In genomic region chr2:52556961-52557326, GRCm38 (mm10) we compare ENCODE assay signal across 13 mouse cellular contexts.
DNase-seq lines count a peak whose midpoint lies in the region; ATAC-seq and TF ChIP-seq lines count a peak whose summit lies in the region.
"Had no signal": no experiment of that assay in that cellular context is flagged by ENCODE, and none has a peak within 500 bp of the region (broad histone marks: within the 10 kb centered on the region; RNA-seq: fewer than 3 reads in every experiment).

No protein-coding gene starts in this region.

- H3K4me1 ChIP-seq in hindbrain, embryonic 10.5 days (replicated peaks), result peaks cover 24% of the 10 kb centered on the region
- peaks cover 19% of the 10 kb centered on the region for H3K4me1 ChIP-seq in midbrain, embryonic 10.5 days
- peaks cover 36% of the 10 kb centered on the region for H3K4me1 ChIP-seq in neural tube, embryonic 15.5 days
- H3K4me1 ChIP-seq: intestine, embryonic 15.5 days had no signal

- H3K27me3 ChIP-seq in hindbrain, embryonic 10.5 days (ENCODE audit: insufficient read depth, poor library complexity, severe bottlenecking), result no peaks in the 10 kb centered on the region
- no peaks in the 10 kb centered on the region for H3K27me3 ChIP-seq in midbrain, embryonic 10.5 days (ENCODE audit: low read depth, poor library complexity, severe bottlenecking)
- no peaks in the 10 kb centered on the region for H3K27me3 ChIP-seq in neural tube, embryonic 15.5 days (replicated peaks)
- H3K27me3 ChIP-seq: intestine, embryonic 15.5 days; Patski had no signal

- ATAC-seq in neural tube, embryonic 15.5 days (ENCODE audit: low FRiP score), result no peak
- ATAC-seq: intestine, embryonic 15.5 days; Patski had no signal

- H3K4me2 ChIP-seq in neural tube, embryonic 15.5 days, result peak overlapping the region; percentile 69
- H3K4me2 ChIP-seq: intestine, embryonic 15.5 days had no signal

- peak overlapping the region; percentile 46 for H3K4me3 ChIP-seq in left cerebral cortex, adult 2 months
- peak overlapping the region; percentile 40; the same call in 1 of the 2 replicates for H3K4me3 ChIP-seq in hindbrain, embryonic 10.5 days
- peak overlapping the region; percentile 40; the same call in 1 of the 2 replicates for H3K4me3 ChIP-seq in midbrain, embryonic 10.5 days
- peak overlapping the region; percentile 52 for H3K4me3 ChIP-seq in neural tube, embryonic 15.5 days (replicated peaks)
- H3K4me3 ChIP-seq: erythroblast, embryonic 14.5 days; intestine, embryonic 15.5 days had no signal

- WGBS in hindbrain, embryonic 10.5 days, result 85% methylated on average over 4 of the region's 4 CpGs
- 87% methylated on average over 4 of the region's 4 CpGs for WGBS in midbrain, embryonic 10.5 days
- whole genome bisulfite sequencing in neural tube, embryonic 15.5 days, result 45% methylated on average over 4 of the region's 4 CpGs

- peak overlapping the region; percentile 60 for H3K9ac ChIP-seq in neural tube, embryonic 15.5 days (replicated peaks)
- H3K9ac ChIP-seq: intestine, embryonic 15.5 days had no signal

- intact Hi-C loops in left cerebral cortex, adult 2 months (cut with DNase I), result loop anchor here (5.0 kb wide), 1 partner anchor 60 kb away; no protein-coding TSS in a partner anchor
- intact Hi-C loops in left cerebral cortex, postnatal 25 days (cut with DNase I), result loop anchor here (2.0 kb wide), 1 partner anchor 62 kb away; no protein-coding TSS in a partner anchor

- H3K27ac ChIP-seq in left cerebral cortex, adult 2 months, result peak overlapping the region; percentile 69
- H3K27ac ChIP-seq in hindbrain, embryonic 10.5 days, result no peak overlapping the region
- no peak overlapping the region for H3K27ac ChIP-seq in midbrain, embryonic 10.5 days (replicated peaks)
- peak overlapping the region; percentile 87 for H3K27ac ChIP-seq in neural tube, embryonic 15.5 days (replicated peaks)
- H3K27ac ChIP-seq: intestine, embryonic 15.5 days; stomach, postnatal 0 days had no signal

- H3K36me3 ChIP-seq in hindbrain, embryonic 10.5 days, result no peaks in the 10 kb centered on the region
- H3K36me3 ChIP-seq in midbrain, embryonic 10.5 days, result no peaks in the 10 kb centered on the region
- peaks cover 12% of the 10 kb centered on the region for H3K36me3 ChIP-seq in neural tube, embryonic 15.5 days
- H3K36me3 ChIP-seq: intestine, embryonic 15.5 days had no signal

- TF ChIP-seq CTCF in left cerebral cortex, adult 2 months (IDR thresholded peaks at IDR 0.05), result no peak

- H3K9me3 ChIP-seq in hindbrain, embryonic 10.5 days, result no peaks in the 10 kb centered on the region
- H3K9me3 ChIP-seq in midbrain, embryonic 10.5 days (replicated peaks), result 0 out of 2 replicates have a peak, but pooled peaks cover 3% of the 10 kb centered on the region
- no peaks in the 10 kb centered on the region for H3K9me3 ChIP-seq in neural tube, embryonic 15.5 days (replicated peaks)
- H3K9me3 ChIP-seq: intestine, embryonic 15.5 days had no signal

- no peak for DNase-seq in left cerebral cortex, adult 2 months (ENCODE audit: extremely low spot score in 1 of 2, low spot score in 2 of 2)
- no peak for DNase-seq in left cerebral cortex, postnatal 25 days (ENCODE audit: low spot score in 2 of 2)
- no peak for DNase-seq in hindbrain, embryonic 10.5 days (ENCODE audit: low spot score)
- no peak for DNase-seq in midbrain, embryonic 10.5 days (ENCODE audit: low spot score)
- DNase-seq in retina, embryonic 14.5 days (ENCODE audit: low spot score), result no peak
- no peak for DNase-seq in lung, postnatal 25 days (ENCODE audit: low spot score)
- DNase-seq: kidney, postnatal 14 days; spleen, adult 18-20 months had no signal

Comparison
In these comparisons a context has a peak if more than half of its experiments do, and no peak if none do; other contexts are left out.
1. H3K27ac ChIP-seq: peak in left cerebral cortex, adult 2 months (single experiment) and neural tube, embryonic 15.5 days (single experiment); none in hindbrain, embryonic 10.5 days (single experiment) and midbrain, embryonic 10.5 days (single experiment).
2. Peak in every context shown above with its lines, with median percentiles within 50 percentile points of each other: H3K4me3 ChIP-seq.